Mouse (Mus musculus) hindbrain, postnatal 0 days (tissue): ENCODE results near the gene Sik2. TPM values are rescaled to one million over a fixed set of nuclear protein-coding genes. Genes with fewer than 3 reads are reported as not detected.

Experiments used
- ATAC-seq: fragments of 200-750 bp; cut with Nextera tagmentation; 2 replicates; pipeline ENCODE4 v1.8.0; 2017; ENCODE audit warnings: mild to moderate bottlenecking, moderate TSS enrichment, moderate library complexity
- DNase-seq: peaks from one replicate; pipeline ENCODE4 v3.0.0-alpha.2; 2015; ENCODE audit warnings: low spot score
- H3K27ac ChIP-seq: fragments of 300-500 bp; sonication (generic); 2 replicates; pipeline ENCODE4 v1.5.1; 2014; ENCODE audit warnings: mild to moderate bottlenecking
- H3K27me3 ChIP-seq: fragments of 300-500 bp; sonication (generic); 2 replicates; pipeline ENCODE4 v1.6.1; 2014; ENCODE audit warnings: low read length, mixed read lengths; ENCODE audit not compliant: insufficient read depth
- H3K36me3 ChIP-seq: fragments of 300-500 bp; sonication (generic); 2 replicates; pipeline ENCODE4 v1.6.1; 2014; ENCODE audit warnings: low read length, mixed read lengths; ENCODE audit not compliant: insufficient read depth
- H3K4me1 ChIP-seq: fragments of 300-500 bp; sonication (generic); 2 replicates; pipeline ENCODE4 v1.6.1; 2014; ENCODE audit warnings: antibody characterized with exemption, low read length, mixed read lengths; ENCODE audit not compliant: insufficient read depth
- H3K4me2 ChIP-seq: fragments of 300-500 bp; sonication (generic); 2 replicates; pipeline ENCODE4 v1.6.1; 2014; ENCODE audit warnings: low read depth, mild to moderate bottlenecking, low read length, moderate library complexity, mixed read lengths
- H3K4me3 ChIP-seq: fragments of 300-500 bp; sonication (generic); 2 replicates; pipeline ENCODE4 v1.5.1; 2014; ENCODE audit warnings: low read length
- H3K9ac ChIP-seq: fragments of 300-500 bp; sonication (generic); replicated peaks from 2 replicates; pipeline ENCODE4 v1.6.1; 2014; ENCODE audit warnings: mild to moderate bottlenecking, low read length, moderate library complexity, mixed read lengths
- H3K9me3 ChIP-seq: fragments of 300-500 bp; sonication (generic); 2 replicates; pipeline ENCODE4 v1.6.1; 2016; ENCODE audit warnings: low read length, mixed read lengths
- CTCF ChIP-seq: IDR thresholded peaks from 2 replicates; pipeline ENCODE4 v1.5.1; 2016; ENCODE audit warnings: antibody characterized with exemption, control low read depth, low read depth
- WGBS: fragments of 180-500 bp; shearing (Covaris S2); extraction: QIAGEN DNeasy Blood & Tissue Kit; methylation state at CpG from one replicate; pipeline ENCODE4 v1.1.7; 2014; 5-methylcytosine and 5-hydroxymethylcytosine counted together
- polyA plus RNA-seq: library from polyadenylated mRNA; unstranded; fragments of >200 nt; fragmentation: Nextera tagmentation; extraction: Ambion mirVana; gene quantifications from 2 replicates; pipeline ENCODE4 v1.2.1, GENCODE M21; 2015
- total RNA-seq: library from RNA; depleted of rRNA; stranded (reverse); fragments of >200 nt; gene quantifications from 2 replicates; pipeline ENCODE4 v1.2.3, GENCODE M21; 2014

Sik2 gene
- total and polyA plus RNA-seq, 2 experiments from 2014 or later = 13.0 to 24.4 TPM

- Histone ChIP-seq H3K9me3 (no peaks in the 10 kb centered on the region), H3K4me1 (no peaks in the 10 kb centered on the region; the same call in 1 of the 2 replicates), H3K4me2 (no peak overlapping the region), H3K9ac (no peak overlapping the region), H3K27ac (no peak overlapping the region), H3K27me3 (no peaks in the 10 kb centered on the region), H3K36me3 (no peaks in the 10 kb centered on the region; the same call in 1 of the 2 replicates), H3K4me3 (no peak overlapping the region)
- no peak for TF ChIP-seq CTCF
- no peak for DNase-seq
- no peak for ATAC-seq
- 95% methylated on average over 1 of the region's 1 CpGs for WGBS
These were observed 122.0 kb downstream of the Sik2 start for GRCm38 (mm10) chr9:50886870-50887269.

DNA sequence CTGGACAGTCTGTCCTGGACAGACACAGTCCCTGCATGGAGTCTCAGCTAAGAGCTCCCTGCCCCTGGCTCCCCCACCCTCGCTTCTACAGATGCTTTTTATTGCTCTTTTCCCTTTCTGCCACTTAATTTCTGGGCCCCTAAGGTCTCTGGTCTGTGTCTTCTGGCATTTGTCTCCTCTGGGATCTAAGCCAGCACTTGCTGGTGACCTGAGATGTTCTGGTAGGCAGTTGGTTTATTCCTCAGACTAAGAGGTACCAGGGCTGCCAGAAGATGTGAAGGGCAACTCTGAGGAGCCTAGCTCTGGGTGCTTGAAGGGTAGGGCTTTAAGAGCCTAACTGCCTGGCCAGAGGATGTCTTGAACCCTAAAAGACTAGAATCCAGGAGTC is 123.3 kb downstream of the Sik2 start:
- Histone ChIP-seq H3K36me3 (peaks cover 4% of the 10 kb centered on the region), H3K27ac (peak overlapping the region; percentile 43), H3K9ac (no peak overlapping the region), H3K4me1 (no peaks in the 10 kb centered on the region; the same call in 1 of the 2 replicates), H3K4me3 (no peak overlapping the region), H3K27me3 (no peaks in the 10 kb centered on the region), H3K4me2 (no peak overlapping the region), H3K9me3 (no peaks in the 10 kb centered on the region)
- ATAC-seq = 0 out of 2 replicates have a peak, but pooled peaks have one; percentile 5
- WGBS = 63% methylated on average over 1 of the region's 1 CpGs
- no peak for DNase-seq
- TF ChIP-seq CTCF = no peak

DNA sequence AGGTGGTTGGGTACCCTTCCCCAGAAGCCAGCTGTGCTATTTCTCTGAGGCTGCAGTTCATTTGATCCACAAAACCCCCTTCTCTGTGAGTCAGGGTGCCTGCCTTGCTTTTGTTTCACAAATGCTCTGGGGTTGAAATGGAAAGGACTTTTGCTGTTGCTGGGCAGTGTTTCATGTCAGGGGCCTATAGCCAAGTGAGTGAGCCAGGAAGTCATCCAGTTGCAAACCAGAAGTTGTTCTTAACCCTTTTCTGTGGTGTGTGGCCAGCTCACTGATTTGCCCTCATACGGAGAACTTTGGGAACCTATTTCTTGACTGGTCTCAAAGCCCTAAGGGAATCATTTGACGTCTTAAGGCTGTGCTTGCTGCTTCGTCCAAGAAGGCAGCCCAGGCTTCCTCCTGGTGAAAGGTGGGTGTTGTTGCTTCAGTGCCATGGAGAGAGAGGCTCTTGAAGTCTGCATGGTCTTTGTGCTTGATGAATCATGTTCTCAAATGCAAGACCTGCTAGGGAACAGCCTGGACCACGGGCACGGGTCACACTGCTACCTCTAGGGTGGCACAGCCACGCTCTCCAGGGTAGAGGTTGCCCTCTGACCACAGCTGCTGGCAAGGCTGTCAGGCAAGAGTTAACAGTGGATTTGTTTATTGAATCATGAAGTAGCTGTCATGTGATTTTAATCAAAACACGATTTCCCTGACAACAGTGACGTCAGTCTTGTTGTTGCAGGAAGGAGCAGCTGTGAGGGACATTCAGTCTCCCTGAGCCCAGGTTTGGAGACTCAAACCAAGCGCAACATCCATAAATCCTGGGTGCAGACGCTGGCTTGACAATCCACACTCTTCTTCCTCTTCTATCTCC is 123.9 kb downstream of the Sik2 start:
- no peaks in the 10 kb centered on the region for H3K9me3 ChIP-seq

DNA sequence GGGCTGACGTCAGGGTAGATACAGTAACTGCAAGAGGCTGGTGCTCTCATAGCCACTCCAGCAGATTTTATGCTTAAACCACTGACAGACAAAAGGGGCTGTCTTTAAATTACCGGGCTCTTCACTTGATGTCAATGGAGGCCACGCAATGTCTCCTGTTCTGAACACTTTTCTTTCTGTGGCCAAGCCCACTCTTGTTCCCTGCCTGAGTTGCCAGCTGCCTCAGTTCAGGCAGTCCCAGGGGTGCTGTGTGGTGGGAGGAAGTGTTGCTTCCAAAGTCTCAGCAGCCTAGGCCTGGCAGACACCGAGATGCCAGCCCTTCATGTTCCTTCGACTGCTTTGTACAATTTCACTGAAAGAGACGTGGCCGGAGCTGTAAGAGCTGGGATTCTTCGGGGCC is 124.8 kb downstream of the Sik2 start:
- H3K27ac ChIP-seq = peak overlapping the region; percentile 64; the same call in 1 of the 2 replicates
- H3K27me3 ChIP-seq = no peaks in the 10 kb centered on the region
- TF ChIP-seq CTCF = no peak
- WGBS = 71% methylated on average over 8 of the region's 8 CpGs
- DNase-seq (peak; percentile 18), ATAC-seq (no peak)
- no peaks in the 10 kb centered on the region; the same call in 1 of the 2 replicates for H3K4me1 ChIP-seq
- H3K36me3 ChIP-seq = peaks cover 15% of the 10 kb centered on the region
- H3K9ac ChIP-seq = no peak overlapping the region
- H3K9me3 ChIP-seq = no peaks in the 10 kb centered on the region
- H3K4me3 ChIP-seq = no peak overlapping the region
- H3K4me2 ChIP-seq = no peak overlapping the region

More for the DNA sequence above, 123.9 kb downstream of the Sik2 start:
- DNase-seq (peak; percentile 76), ATAC-seq (peak; percentile 57)
- WGBS = 56% methylated on average over 10 of the region's 10 CpGs
- H3K4me2 ChIP-seq = no peak overlapping the region
- H3K27ac ChIP-seq = peak overlapping the region; percentile 64
- H3K36me3 ChIP-seq = peaks cover 10% of the 10 kb centered on the region
- no peak overlapping the region for H3K4me3 ChIP-seq
- H3K4me1 ChIP-seq = no peaks in the 10 kb centered on the region; the same call in 1 of the 2 replicates
- no peak overlapping the region for H3K9ac ChIP-seq
- TF ChIP-seq CTCF = no peak
- no peaks in the 10 kb centered on the region for H3K27me3 ChIP-seq

GRCm38 (mm10) chr9:50882183-50882582 is 126.7 kb downstream of the Sik2 start:
- Histone ChIP-seq H3K9ac (no peak overlapping the region), H3K4me2 (no peak overlapping the region), H3K27ac (no peak overlapping the region), H3K36me3 (peaks cover 21% of the 10 kb centered on the region), H3K27me3 (no peaks in the 10 kb centered on the region), H3K4me1 (no peaks in the 10 kb centered on the region; the same call in 1 of the 2 replicates), H3K4me3 (no peak overlapping the region), H3K9me3 (no peaks in the 10 kb centered on the region)
- DNase-seq = no peak
- no peak for ATAC-seq
- 87% methylated on average over 2 of the region's 2 CpGs for WGBS
- no peak for TF ChIP-seq CTCF

- Histone ChIP-seq H3K27ac (no peak overlapping the region), H3K4me2 (no peak overlapping the region), H3K4me1 (no peaks in the 10 kb centered on the region), H3K9me3 (no peaks in the 10 kb centered on the region), H3K9ac (no peak overlapping the region), H3K36me3 (peaks cover 32% of the 10 kb centered on the region), H3K27me3 (no peaks in the 10 kb centered on the region), H3K4me3 (no peak overlapping the region)
- no peak for DNase-seq
- no peak for TF ChIP-seq CTCF
- no peak for ATAC-seq
- WGBS = 75% methylated on average over 3 of the region's 3 CpGs
These were observed 131.4 kb downstream of the Sik2 start for GRCm38 (mm10) chr9:50877431-50877830.

DNA sequence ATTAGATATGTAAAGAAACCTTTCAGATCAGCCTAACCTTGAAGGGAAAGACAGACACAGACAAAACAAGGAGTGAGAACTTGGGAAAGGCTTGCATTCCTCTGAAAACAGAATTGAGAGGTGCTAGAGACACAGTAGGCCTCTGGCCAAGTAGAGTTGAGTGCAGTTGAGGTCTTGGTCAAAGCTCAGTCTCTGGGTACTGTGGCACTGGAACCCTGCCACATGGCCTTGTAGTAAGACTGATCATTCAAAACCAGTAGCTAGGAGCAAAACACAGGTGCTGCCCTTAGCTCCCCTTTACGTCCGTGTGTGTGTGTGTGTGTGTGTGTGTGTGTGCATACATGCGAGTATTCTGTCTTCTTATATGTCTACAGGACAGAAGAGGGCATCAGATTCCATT is 132.6 kb downstream of the Sik2 start:
- Histone ChIP-seq H3K9ac (no peak overlapping the region), H3K4me2 (no peak overlapping the region), H3K36me3 (peaks cover 32% of the 10 kb centered on the region), H3K9me3 (no peaks in the 10 kb centered on the region), H3K27me3 (no peaks in the 10 kb centered on the region), H3K4me1 (no peaks in the 10 kb centered on the region), H3K27ac (no peak overlapping the region), H3K4me3 (no peak overlapping the region)
- no peak for TF ChIP-seq CTCF
- ATAC-seq (no peak), DNase-seq (no peak)
- WGBS = 91% methylated on average over 3 of the region's 3 CpGs
